Mouse (Mus musculus) brain, embryonic 14.5 days (tissue): Measurements from ENCODE around the gene Cacng1.

Experiments used
- CTCF ChIP-seq: fragments of 200-500 bp; IDR thresholded peaks from 2 replicates; pipeline ENCODE4 v1.5.1; 2012; ENCODE audit warnings: inconsistent platforms, mild to moderate bottlenecking, moderate library complexity, borderline replicate concordance; ENCODE audit not compliant: insufficient read depth, insufficient read length; ENCODE audit errors: extremely low read depth
- POLR2A ChIP-seq: fragments of 200-500 bp; IDR thresholded peaks from 2 replicates; pipeline ENCODE4 v1.6.1; 2012; ENCODE audit warnings: mild to moderate bottlenecking, inconsistent platforms, borderline replicate concordance; ENCODE audit not compliant: poor library complexity, insufficient read depth, insufficient read length, severe bottlenecking; ENCODE audit errors: extremely low read depth

- TF ChIP-seq CTCF: no peak
- TF ChIP-seq POLR2A: no peak
Measured at GRCm38 (mm10) chr11:107731498-107731897, 15.2 kb upstream of the Cacng1 start.
